Mouse (Mus musculus) liver, postnatal 0 days (tissue): Measurements from ENCODE around the gene Lrrc3c.

Source experiments
- CTCF ChIP-seq: sonication (generic); IDR thresholded peaks from 2 replicates; pipeline ENCODE4 v1.5.1; 2016; ENCODE audit warnings: antibody characterized with exemption, low read depth
- EP300 ChIP-seq: IDR thresholded peaks from 2 replicates; pipeline ENCODE4 v1.6.1; 2016; ENCODE audit warnings: antibody characterized with exemption, low read depth, mild to moderate bottlenecking

- no peak for TF ChIP-seq CTCF
- TF ChIP-seq EP300: 0 out of 2 replicates have a peak, but pooled peaks have one; percentile 15
Observed at GRCm38 (mm10) chr11:98586087-98586891, 11.8 kb upstream of the Lrrc3c start.
